Mouse (Mus musculus) brain, embryonic 14.5 days (tissue): ENCODE measurements at regions not wholly inside any gene's neighbourhood (a gene's known extent, or its start where the extent isn't known, plus 50 kb on each side); places are given as distances from the start of the nearest gene placed in this dataset.

Experiments used
- CTCF ChIP-seq: fragments of 200-500 bp; IDR thresholded peaks from 2 replicates; pipeline ENCODE4 v1.5.1; 2012; ENCODE audit warnings: inconsistent platforms, mild to moderate bottlenecking, moderate library complexity, borderline replicate concordance; ENCODE audit not compliant: insufficient read depth, insufficient read length; ENCODE audit errors: extremely low read depth
- POLR2A ChIP-seq: fragments of 200-500 bp; IDR thresholded peaks from 2 replicates; pipeline ENCODE4 v1.6.1; 2012; ENCODE audit warnings: mild to moderate bottlenecking, inconsistent platforms, borderline replicate concordance; ENCODE audit not compliant: poor library complexity, insufficient read depth, insufficient read length, severe bottlenecking; ENCODE audit errors: extremely low read depth

DNA sequence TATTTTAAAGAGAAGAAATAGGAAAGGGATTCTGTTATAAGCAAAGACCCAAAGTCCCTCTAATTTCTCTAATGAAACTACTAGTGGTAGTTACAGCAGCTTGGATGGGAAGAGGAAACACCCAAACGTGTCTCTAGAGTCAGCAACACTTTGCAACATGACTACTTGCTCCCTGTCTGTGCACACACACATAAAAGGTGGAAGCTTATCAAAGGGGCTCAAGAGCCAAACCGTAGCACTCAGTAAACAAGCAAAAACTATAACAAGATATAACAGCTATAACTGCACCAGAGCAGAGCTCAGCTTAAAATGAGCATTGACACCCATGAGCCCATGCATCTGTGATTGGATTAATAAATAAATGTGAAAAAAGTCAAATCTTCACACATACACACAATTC lies 262.5 kb upstream of the Ppargc1a start:
- no peak for TF ChIP-seq POLR2A
- TF ChIP-seq CTCF = no peak
